Mouse (Mus musculus) thymus, postnatal 14 days (tissue): Measurements from ENCODE around the gene Disp1.

Experiments
- DNase-seq: peaks from one replicate; pipeline ENCODE4 v3.0.0; 2021

Gene Disp1

DNA sequence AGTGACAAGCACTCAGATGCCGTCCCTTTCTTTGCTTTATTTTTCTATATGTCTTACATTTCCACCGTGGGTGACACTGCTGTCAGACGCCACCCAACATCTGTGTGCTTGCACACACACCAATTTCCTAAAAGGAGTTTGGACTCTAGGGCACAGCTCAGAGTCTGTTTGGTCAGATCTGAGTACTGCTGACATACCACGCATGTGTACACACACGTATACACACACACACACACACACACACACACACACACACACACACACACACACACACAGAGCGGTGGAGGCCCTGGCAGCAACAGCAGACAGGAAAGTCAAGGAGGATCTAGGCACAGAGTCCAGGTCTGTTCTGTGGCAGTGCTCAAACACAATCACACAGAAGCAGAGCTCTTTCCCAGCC, 61.1 kb downstream of the Disp1 start:
- no peak for DNase-seq

DNA sequence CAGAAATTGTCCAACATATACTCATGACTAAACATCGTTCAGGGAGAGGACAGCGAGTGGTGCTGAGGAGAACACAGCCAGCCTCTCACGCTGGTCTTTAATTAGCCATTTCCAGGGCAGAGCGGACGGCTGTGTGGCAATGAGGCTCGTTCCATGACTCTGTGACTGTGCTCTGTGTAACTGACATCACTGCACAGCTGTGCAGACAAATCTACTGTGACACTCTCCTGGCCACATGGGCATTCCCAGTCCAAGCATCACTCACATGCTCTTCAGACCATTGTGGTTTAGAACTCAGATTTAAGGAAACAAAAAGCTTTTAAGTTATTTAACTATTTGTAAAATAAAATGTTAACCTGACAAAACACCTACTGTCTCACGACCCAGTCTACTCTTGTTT, 62.1 kb downstream of the Disp1 start:
- DNase-seq = no peak

DNA sequence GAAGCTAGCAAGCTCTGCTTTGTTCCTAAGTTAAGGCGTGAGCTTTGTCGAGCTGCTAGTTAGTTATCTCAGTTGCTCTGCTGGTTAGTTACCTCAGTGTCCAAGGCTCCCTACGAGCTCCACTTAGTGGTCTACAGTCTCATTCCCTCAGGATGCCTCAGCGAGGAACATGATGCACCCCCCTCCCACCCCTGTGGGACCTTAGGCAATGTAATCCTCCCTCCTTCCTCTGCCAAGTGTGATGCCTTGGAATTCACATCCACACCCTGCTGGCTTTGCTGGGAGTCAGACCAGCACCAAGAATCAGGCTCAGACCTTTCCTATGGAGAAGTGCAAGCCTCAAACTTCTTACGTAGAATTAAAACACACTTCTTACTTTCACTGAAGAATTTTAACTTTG, 65.7 kb downstream of the Disp1 start:
- DNase-seq = no peak

DNA sequence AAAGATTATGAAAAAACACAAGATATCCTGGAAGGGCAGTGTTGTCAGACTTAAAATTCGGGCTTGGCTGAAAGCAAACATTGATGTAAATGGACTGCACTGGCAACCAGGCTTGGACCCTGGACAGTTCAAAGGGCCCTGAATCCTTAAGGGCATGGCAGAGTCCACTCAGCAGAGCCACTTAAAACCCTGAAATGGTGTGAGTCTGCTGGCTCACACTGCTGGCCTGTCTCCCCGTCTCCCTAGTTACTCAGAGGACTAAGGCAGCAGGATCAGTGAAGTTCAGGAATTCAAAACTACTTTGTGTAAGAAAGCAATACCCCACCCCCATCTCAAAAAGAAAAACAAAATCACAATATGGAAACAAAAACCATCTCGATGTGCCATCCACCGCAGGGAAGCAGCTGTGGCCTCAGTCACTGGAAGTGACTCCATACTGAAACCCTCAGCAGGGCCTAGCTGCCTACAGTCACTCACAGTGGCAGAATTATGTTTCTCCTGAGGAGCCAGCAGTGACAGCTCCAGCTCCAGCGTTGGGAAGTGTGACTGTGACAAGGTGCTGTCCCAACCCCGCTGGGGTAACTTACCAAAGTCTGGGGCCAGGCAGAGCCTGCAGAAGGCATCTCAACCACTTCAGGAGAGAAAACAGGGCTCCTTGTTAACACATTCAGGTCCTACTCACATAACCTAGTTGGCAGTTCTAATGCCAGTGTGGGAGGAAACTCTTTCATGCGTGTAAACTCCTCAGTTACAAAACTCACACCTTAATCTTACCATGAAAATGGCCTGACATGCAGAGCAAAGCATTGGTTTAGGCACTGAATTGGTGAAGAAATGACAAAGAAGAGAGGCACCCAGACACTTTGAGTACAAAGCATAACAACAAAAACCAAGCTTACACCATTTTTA, 66.8 kb downstream of the Disp1 start:
- DNase-seq = no peak

DNA sequence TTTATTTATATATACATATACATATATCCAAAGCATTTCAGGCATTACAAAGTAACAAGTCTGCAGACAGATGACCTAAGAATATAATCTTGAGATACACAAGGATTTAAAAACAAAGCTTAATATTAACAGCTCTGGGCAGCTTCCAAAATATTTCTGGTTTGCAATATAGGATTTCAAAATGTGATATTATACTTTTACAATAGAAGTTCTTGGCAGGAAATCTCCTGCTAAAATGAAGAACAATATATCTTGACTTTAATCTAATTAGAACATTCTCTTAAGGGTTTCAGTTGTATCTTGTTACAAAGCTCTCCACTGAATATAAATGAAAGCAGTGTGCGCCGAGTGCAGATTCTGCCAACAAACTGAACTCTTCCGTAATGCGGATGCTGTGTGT, 68.0 kb downstream of the Disp1 start:
- DNase-seq = no peak

DNA sequence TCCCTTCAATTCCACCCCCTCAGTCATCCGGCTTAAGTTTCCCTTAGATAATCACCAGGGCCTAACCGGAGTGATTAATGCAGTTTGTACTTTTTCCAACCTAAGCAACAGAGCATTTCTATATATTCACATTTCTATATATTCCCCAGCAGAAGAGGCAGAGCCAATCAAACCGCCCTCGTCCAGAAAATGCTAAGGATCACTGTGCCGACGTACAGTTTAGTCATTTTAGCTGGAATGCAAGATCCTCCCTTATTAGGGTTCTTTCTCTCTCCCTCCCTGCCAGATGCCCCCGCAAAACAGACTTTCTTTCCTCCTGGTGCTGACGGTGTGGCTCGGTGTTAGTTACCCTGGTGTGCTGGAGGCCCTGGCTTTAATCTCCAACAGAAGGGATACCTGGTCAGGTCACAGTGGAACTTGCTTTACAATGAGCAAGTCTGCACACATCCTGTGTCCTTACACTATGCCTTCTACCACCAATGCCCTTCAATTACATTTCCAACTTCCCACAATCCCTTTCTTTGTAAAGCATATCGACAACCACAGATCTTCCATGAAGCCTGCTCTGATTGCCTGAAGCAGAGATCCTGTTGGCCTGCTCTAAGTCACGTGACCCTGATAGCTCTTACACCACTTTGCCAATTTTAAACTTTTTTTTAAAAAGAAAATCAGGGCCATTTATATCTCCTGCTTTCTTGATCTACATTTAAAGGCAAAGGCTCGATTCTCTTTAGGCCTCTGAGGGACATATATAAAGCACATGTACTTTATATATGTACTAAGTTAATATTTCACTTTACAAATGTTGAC, 69.6 kb downstream of the Disp1 start:
- DNase-seq = no peak

DNA sequence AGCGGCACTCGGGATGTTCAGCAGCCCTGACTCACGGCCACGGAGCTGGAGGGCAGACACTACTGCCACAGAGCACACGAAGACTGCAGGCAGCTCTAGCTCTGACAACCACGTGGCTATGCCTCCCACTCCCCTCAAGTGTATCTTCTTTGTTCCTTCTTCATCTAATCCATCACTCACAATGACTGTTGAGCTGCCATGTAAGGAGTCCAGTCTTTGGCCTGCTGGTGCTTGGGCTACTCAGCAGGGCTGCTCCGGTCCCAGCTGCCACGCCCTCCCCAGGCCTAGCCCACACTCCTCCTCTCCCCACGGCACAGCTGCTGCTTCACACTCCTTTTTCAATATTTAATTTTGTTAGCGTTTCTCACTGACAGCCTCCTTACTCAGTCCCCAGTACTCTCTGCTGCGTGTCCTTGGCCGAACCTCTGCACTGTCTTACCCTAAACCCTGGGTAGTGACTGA, 70.9 kb downstream of the Disp1 start:
- no peak for DNase-seq

DNA sequence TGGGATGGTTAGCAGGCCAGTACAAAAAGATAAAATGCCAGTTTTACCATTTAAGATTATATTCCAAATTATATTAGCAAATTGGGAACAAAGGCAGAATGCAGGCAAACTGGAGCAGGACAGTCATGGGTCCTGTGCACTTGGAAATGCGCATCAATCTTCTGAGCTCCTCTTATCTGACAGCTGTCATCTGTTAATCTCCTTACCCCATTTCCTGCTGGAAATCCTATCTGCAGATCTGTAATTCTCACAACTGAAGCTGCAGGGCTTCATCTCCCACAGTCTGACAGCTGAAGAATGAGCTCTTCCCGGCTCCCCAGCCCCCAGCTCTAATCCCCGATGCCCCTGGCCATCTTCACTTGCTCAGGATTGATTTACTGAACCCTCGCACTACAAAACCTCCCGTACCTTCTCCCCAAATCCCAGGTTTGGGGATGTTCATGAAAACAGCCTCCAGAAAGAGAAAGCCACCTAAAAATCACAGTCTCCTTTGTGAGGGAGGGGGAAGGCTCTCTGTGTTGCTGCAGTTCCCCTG, 71.7 kb downstream of the Disp1 start:
- DNase-seq = no peak

DNA sequence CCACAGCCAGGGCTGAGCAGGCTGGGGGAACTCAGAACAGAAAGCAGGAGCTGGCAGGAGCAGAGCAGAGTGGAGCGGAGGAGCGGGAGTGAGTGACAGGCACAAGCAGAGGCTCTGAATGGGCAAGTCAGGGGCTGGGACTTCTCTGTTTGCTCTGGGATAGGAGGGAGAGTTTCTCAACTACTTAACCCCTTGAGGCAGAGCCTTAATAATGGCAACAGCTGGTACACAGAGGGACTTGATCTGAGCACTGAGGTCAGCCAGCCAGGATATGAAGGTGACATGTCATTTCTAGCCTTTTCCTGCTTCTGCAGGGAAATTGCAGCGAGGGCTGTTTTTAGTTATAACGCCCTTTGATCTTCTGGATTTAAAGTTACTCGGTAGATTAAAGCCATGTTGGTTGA, 73.9 kb downstream of the Disp1 start:
- DNase-seq = no peak

DNA sequence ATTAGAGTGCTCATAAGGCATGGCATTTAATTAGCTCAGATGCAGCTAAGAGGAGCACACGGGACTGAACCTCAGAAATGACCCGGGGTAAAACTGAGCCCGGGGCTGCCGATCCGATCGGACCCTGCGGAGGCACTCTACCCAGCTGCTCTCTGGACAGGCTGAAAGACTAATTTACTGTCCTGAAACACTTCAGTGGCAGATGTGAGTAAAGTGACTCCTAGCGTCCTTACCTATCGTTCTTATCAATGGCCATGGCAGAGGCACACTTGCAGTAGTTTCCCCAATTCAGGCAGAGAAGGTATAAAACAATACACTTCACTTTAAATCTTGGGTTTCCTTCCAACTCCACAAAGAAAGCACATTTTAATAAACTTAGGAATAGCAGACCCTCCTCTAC, 74.5 kb downstream of the Disp1 start:
- no peak for DNase-seq

DNA sequence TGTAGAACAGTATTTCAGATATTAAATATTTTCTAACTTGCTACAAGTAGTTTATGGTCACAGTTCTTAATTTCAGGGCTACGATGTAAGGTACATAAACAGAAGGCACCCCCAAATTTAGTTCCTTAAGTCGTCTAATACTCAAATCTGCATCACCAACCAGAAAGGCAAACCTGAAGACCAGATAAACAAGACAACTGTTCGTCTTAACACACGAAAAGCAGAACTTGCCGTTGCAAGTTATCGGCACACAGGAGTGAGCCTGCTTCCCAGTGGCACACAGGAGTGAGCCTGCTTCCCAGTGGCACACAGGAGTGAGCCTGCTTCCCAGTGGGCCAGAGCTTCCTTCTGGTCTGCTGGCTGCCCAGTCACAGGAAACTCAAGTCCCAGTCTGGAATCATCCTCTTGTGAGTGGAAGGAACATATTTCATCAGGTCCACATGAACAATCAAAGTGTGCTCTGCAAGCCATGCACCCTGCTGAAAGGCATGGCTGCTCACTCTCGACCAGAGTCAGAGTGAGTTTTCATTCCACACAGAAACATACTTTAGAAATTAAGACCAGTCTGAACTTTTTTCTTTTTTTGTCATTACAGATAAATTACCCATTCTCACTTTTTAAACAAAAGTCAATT, 75.1 kb downstream of the Disp1 start:
- DNase-seq = no peak

DNA sequence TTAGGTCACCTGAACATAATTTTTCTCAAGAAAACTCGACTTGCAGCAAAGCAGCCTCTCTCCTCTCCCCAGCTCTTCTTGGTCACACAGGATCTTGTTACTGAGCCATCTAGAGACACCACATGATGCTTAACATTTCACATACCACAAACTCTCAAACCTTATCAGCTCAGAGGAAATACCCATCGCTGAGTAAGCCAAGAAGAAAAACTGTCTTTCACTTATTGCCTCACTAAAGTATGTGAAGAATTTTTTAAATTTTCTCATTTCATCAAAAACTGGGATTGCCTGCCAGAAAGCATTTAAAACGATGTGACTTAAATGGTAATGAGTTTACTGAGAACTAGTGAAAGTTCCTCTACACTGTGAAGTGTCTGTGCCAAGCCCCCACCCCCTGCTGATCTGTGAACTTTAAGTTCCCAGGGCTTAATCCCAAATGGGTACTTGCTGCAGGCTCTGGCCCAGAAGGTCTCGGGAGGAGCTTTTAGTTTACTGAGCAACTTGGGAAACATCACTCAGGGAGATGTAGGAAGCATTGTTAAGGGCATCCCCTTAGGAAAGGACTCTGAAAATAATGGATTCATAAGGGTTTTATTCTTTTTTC, 76.6 kb downstream of the Disp1 start:
- no peak for DNase-seq

DNA sequence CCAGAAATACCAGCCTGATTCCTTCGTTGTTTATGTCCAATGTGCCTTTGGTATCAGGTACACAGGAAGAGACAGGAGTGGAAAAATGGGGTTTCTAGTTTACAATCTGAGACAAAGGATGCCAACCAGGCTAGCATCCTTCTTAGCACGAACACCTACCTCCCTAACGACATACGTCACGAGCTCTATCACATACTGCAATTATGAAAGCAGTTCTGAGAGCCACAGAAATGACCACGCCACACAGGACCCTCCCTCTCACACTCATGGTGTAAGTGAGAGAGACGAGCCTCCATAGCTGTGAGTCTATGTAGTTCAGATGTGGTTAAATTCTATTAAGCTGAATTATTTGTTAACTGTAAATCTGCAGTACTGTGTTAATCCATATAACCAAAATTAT, 78.1 kb downstream of the Disp1 start:
- no peak for DNase-seq

DNA sequence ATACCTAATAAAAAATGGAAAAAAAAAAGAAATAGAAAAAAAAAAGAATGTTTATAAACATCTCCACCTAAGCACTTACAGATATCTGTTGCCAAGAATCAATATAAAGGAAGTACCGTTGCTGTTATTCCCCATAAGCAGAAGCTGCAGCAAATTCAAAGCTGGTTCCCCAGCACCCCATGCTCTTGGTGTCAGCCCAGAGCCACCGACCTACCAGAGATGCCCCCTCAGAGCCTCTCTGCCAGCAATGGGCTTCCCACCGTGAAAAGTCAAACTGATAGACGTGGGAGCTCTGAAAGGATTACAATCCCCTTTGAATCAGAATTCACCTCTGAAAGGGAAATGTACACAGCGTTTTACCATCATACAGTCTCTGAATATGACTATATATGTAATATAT, 78.8 kb downstream of the Disp1 start:
- no peak for DNase-seq

DNA sequence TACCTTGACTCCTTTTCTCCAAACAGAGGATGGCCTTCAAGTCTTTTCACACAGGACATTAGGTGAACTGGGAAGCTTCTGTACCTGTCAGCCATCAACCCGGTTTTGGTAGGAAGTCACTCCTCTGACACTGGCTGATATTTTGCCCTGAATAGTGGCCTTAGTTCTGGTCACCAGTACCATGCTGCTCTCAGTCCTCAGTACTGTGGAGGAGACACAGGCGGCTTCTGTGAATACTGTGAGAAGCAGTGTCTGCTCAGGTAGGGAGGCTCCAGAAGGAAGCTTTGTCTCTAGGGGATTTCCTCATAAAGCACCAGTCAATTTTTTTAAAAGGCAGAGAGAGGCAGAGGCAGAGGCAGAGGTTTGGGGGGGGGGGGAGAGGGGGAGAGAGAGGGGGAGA, 80.0 kb downstream of the Disp1 start:
- no peak for DNase-seq

DNA sequence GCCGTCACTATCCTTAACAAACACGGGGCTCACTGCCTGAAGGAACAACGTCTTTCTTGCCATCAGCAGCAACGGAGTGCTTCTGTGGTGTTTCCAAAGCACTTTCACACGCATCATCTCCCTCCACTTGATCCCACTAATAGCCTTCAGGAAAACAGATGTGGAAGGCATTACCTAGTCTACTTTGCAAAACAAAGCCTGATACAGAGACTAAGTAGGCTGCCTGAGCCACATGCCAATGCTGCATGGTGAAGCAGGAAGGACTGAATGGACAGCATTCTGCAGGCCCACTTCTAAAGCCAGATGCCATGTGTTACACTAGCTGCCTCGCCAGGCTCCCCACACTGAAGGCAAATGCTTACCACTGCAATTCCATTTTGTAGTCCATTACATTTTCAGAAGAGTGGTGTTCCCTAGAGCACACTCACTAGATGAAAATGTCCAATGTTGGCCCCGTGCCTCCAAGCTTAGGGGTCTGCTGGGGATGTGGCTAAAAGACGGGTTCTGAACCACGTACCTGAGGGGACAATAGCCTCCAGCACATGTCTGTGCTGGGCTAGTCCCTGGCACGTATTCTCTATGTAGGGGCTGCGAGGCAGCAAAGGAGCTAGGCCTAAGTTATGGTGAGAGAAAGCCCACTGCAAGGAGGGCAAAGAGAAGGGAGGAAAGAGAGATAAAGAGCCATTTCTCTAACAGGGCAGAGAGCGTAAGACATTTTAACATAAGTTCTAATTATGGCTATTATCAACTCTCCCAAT, 80.6 kb downstream of the Disp1 start:
- no peak for DNase-seq

DNA sequence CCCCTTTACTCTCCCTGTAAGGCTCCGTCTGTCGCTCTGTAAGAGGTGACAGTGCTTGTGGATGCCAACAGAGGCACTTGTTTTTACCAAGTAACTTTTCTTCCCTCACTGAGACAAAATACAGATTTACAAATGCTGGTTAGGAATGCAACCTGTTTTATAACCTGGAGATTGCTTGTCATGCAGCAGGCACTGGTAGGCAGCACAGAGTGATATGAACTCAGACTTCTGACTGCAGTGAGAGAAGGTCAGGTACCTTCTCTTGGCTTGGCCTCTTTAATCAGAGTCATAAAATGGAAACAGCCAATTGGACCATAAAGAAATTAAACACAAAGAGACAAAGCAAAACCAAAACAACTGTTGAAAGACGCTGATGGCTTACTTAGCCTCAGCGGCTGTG, 83.2 kb downstream of the Disp1 start:
- DNase-seq = no peak

DNA sequence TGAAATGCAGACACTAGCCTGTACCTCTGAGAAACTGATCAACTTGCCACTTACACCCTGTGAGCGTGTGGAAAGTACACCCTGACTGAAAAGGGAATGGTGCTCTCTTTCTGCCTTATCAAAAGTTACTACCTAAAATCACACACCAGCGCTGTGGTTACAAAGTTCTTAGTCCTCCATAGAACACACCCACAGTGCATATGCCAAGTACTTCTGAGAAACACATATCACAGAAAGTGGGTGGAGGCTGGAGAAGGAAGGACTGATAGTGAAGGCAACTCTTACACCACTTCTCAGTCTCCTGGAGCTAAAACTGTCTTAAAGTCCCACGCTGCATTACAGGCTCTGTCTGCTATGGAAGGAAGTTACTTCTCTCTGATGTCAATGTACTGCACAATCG, 86.9 kb downstream of the Disp1 start:
- no peak for DNase-seq

DNA sequence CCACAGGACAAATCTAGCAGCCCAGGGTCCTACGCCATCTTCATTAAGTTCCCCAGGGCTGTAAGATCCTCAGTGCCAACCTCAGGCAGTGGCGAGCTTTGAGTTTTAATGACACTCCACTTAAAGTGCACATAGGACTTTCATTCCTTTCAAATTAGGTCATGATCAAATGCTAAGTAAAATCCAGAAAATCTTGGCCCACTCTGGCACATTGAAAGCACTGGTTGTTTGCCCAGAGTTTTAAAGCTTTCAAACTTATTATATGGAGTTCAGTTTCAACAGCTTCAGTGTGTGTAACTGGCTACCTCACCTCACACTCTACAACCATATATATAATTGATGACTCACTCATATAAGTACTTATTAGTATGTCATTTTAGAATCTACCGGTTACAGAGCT, 87.9 kb downstream of the Disp1 start:
- DNase-seq = no peak

DNA sequence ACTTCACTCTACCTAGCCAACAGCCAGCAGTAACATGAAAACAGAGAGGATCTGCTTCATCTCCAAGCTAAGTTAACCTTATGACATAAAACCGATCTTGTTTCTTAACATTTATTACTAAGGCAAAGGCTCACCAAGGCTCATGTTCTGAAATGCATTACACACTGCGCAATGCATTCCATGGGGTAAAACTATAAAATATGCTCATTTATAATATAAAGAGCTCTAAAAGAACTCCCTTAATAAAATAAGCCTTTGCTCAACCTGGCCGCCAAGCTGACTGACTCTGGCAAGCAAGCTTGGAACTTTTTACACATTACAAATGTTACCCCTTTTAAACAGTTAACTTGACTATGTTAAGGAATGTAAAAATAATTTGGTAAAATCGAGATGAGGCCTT, 94.1 kb downstream of the Disp1 start:
- no peak for DNase-seq

DNA sequence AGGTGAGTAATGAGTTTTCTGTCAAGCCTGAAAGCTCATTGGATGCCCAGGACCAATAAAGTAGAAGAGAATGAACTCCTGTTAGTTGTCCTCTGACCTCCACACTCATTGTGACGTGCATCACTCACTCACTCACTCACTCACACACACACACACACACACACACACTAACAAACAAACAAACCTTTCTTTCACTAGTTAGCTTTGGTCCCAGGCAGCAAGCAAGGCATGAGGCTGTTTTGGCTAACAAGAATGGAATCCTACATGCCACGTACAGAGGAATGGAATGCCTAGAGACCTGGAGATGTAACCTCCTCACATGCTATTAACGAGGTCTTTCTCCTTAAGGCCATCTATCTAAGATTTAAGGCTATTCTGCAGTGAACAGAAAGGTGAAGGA, 97.6 kb downstream of the Disp1 start:
- DNase-seq = no peak

DNA sequence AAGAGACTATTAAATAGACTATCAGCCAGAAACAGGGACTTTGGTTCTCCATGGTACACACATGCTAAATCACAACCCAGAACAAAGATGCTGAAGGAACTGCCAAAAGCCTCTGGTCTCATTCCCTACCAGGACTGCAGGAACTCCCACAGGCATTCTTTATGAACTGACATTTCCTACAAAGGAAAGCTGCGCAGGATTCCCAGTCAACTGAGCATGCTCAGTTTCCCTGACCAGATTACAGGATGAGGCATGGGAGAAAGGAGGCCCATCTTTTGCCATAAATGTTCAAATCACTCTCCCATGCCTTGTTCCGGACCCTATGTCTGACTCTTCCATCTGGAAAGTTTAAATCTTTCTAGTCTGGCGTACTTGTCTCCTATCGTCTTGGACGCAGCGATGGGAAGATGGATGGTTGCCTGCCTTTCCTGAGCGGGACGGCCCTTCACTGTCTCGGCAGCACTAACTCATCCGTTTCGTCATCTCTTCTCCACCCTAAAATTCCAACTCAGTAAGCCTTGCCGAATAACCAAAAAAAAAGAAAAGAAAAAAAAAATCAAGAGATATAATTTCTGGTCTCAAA, 100.9 kb downstream of the Disp1 start:
- no peak for DNase-seq
